Mouse (Mus musculus): ENCODE results near the gene Nhej1. TPM values are rescaled to one million over a fixed set of nuclear protein-coding genes. Genes with fewer than 3 reads are reported as not detected.
A peak's percentile ranks its signal among the peaks of the same experiment; 100 is the strongest.

Nhej1 gene
- total RNA-seq (2021), result 1 to 10 TPM; 1.9 to 2.0 TPM
- long read RNA-seq, experiment 1, partial matches to known transcripts, result 1 of 2 reads
- long read RNA-seq, experiment 1, other reads (novel, unspliced or antisense), result 0 of 2 reads
- long read RNA-seq, experiment 2, result 0 reads

GRCm38 (mm10) chr1:75124346-75125321, at the start of gene Nhej1:
TSS of gene Nhej1 (minus strand) at chr1:75125200.
- DNase-seq (ENCODE audit: low spot score in 2 of 2), result peak; percentile 87 to 90
- TF ChIP-seq CTCF (conservative IDR thresholded peaks at IDR 0.05), result peak; percentile 93
- peak within 1 kb of the TSS; percentile 95 for H3K27ac ChIP-seq
- peak within 1 kb of the TSS; percentile 58 for H3K4me3 ChIP-seq

GRCm38 (mm10) chr1:75168472-75169464, 43.8 kb upstream of the Nhej1 start, which contains the start of gene Zfand2b:
TSS of gene Zfand2b (plus strand) at chr1:75168646.
- no peak for TF ChIP-seq CTCF (conservative IDR thresholded peaks at IDR 0.05)
- H3K27ac ChIP-seq, result peak within 1 kb of the TSS; percentile 98

GRCm38 (mm10) chr1:75168093-75168471, 43.1 kb upstream of the Nhej1 start:
- no peak for TF ChIP-seq CTCF (conservative IDR thresholded peaks at IDR 0.05)
- DNase-seq (ENCODE audit: low spot score in 2 of 2), result no peak
- Histone ChIP-seq H3K4me3 (peak overlapping the region; percentile 95), H3K27ac (peak overlapping the region; percentile 98)

More at GRCm38 (mm10) chr1:75168472-75169464, 43.8 kb upstream of the Nhej1 start, which contains the start of gene Zfand2b:
- peak within 1 kb of the TSS; percentile 95 for H3K4me3 ChIP-seq
- DNase-seq (ENCODE audit: low spot score in 2 of 2), result peak; percentile 94 to 95

- no peak for DNase-seq (ENCODE audit: low spot score in 2 of 2)
- no peak for TF ChIP-seq CTCF (conservative IDR thresholded peaks at IDR 0.05)
Measured at GRCm38 (mm10) chr1:75160256-75160617, 35.2 kb upstream of the Nhej1 start.

GRCm38 (mm10) chr1:75159540-75160255, 34.7 kb upstream of the Nhej1 start:
- TF ChIP-seq CTCF (conservative IDR thresholded peaks at IDR 0.05), result no peak
- Histone ChIP-seq H3K4me3 (no peak overlapping the region), H3K27ac (no peak overlapping the region)
- DNase-seq (ENCODE audit: low spot score in 2 of 2), result no peak

More at GRCm38 (mm10) chr1:75160256-75160617, 35.2 kb upstream of the Nhej1 start:
- Histone ChIP-seq H3K27ac (no peak overlapping the region), H3K4me3 (no peak overlapping the region)

GRCm38 (mm10) chr1:75158990-75159389, 34.0 kb upstream of the Nhej1 start:
- TF ChIP-seq CTCF (conservative IDR thresholded peaks at IDR 0.05), result no peak
- Histone ChIP-seq H3K27ac (no peak overlapping the region), H3K4me3 (no peak overlapping the region)
- DNase-seq (ENCODE audit: low spot score in 2 of 2), result no peak

- no peak for DNase-seq (ENCODE audit: low spot score in 2 of 2)
- H3K4me3 ChIP-seq, result no peak overlapping the region
- TF ChIP-seq CTCF (conservative IDR thresholded peaks at IDR 0.05), result no peak
Measured at GRCm38 (mm10) chr1:75155837-75156236, 30.8 kb upstream of the Nhej1 start.

GRCm38 (mm10) chr1:75148727-75149126, 23.7 kb upstream of the Nhej1 start:
- TF ChIP-seq CTCF (conservative IDR thresholded peaks at IDR 0.05), result no peak
- no peak overlapping the region for H3K27ac ChIP-seq
- DNase-seq (ENCODE audit: low spot score in 2 of 2), result no peak
- no peak overlapping the region for H3K4me3 ChIP-seq

More at GRCm38 (mm10) chr1:75155837-75156236, 30.8 kb upstream of the Nhej1 start:
- H3K27ac ChIP-seq, result no peak overlapping the region

- Histone ChIP-seq H3K27ac (no peak overlapping the region), H3K4me3 (no peak overlapping the region)
- DNase-seq (ENCODE audit: low spot score in 2 of 2), result no peak
- no peak for TF ChIP-seq CTCF (conservative IDR thresholded peaks at IDR 0.05)
Measured at GRCm38 (mm10) chr1:75147411-75148135, 22.6 kb upstream of the Nhej1 start.

- TF ChIP-seq CTCF (conservative IDR thresholded peaks at IDR 0.05), result no peak
- no peak for DNase-seq (ENCODE audit: low spot score in 2 of 2)
- Histone ChIP-seq H3K27ac (no peak overlapping the region), H3K4me3 (no peak overlapping the region)
Measured at GRCm38 (mm10) chr1:75145589-75145988, 20.6 kb upstream of the Nhej1 start.

Measured in layer of hippocampus, adult 2 months (tissue).